9 mouse cellular contexts compared by ENCODE assay signal in genomic region chr17:66446196-66447006, GRCm38 (mm10). TPM values are rescaled to one million over a fixed set of nuclear protein-coding genes. Genes with fewer than 3 reads are reported as not detected.
DNase-seq lines count a peak whose midpoint lies in the region; ATAC-seq and TF ChIP-seq lines count a peak whose summit lies in the region.
"Had no signal": no experiment of that assay in that cellular context is flagged by ENCODE, and none has a peak within 500 bp of the region (broad histone marks: within the 10 kb centered on the region; RNA-seq: fewer than 3 reads in every experiment).

No protein-coding gene starts in this region.

- no peaks in the 10 kb centered on the region for H3K36me3 ChIP-seq in embryonic facial prominence, embryonic 13.5 days
- H3K36me3 ChIP-seq in limb, embryonic 12.5 days = no peaks in the 10 kb centered on the region
- no peaks in the 10 kb centered on the region for H3K36me3 ChIP-seq in stomach, embryonic 16.5 days (ENCODE audit: control insufficient read depth, insufficient read depth, low read length)
- H3K36me3 ChIP-seq in liver, embryonic 12.5 days = no peaks in the 10 kb centered on the region

- ATAC-seq in embryonic facial prominence, embryonic 13.5 days (ENCODE audit: insufficient number of reproducible peaks, insufficient read depth, low FRiP score, low TSS enrichment, low read depth) = no peak
- no peak for ATAC-seq in limb, embryonic 12.5 days (ENCODE audit: insufficient number of reproducible peaks, insufficient read depth, low FRiP score, low TSS enrichment, low read depth)
- ATAC-seq in stomach, embryonic 16.5 days (ENCODE audit: insufficient read depth, low FRiP score) = no peak
- no peak for ATAC-seq in liver, embryonic 12.5 days

- DNase-seq in lung, adult 2 months = peak; percentile 9
- DNase-seq in lung, postnatal 10 days = no peak
- no peak for DNase-seq in gastrocnemius, postnatal 36 days
- no peak for DNase-seq in urinary bladder, postnatal 14 days (ENCODE audit: low spot score)

- intact Hi-C loops in gastrocnemius, postnatal 36 days (cut with DNase I) = no loop called here

- peaks cover 43% of the 10 kb centered on the region for H3K27me3 ChIP-seq in embryonic facial prominence, embryonic 13.5 days
- H3K27me3 ChIP-seq in limb, embryonic 12.5 days = peaks cover 35% of the 10 kb centered on the region
- H3K27me3 ChIP-seq in stomach, embryonic 16.5 days (ENCODE audit: control insufficient read depth, insufficient read depth, low read length) = peaks cover 11% of the 10 kb centered on the region; the same call in 1 of the 2 replicates
- H3K27me3 ChIP-seq in liver, embryonic 12.5 days (replicated peaks) = peaks cover 78% of the 10 kb centered on the region

- TF ChIP-seq CTCF in lung, adult 2 months (IDR thresholded peaks at IDR 0.05; ENCODE audit: insufficient read depth, low read length) = no peak

- H3K4me1 ChIP-seq in lung, adult 2 months (ENCODE audit: control insufficient read depth, insufficient read depth, low read length) = peaks cover 4% of the 10 kb centered on the region; the same call in 1 of the 2 replicates
- peaks cover 30% of the 10 kb centered on the region for H3K4me1 ChIP-seq in embryonic facial prominence, embryonic 13.5 days
- H3K4me1 ChIP-seq in limb, embryonic 12.5 days (replicated peaks) = peaks cover 39% of the 10 kb centered on the region
- peaks cover 14% of the 10 kb centered on the region for H3K4me1 ChIP-seq in stomach, embryonic 16.5 days (ENCODE audit: control insufficient read depth, insufficient read depth, low read length)
- peaks cover 18% of the 10 kb centered on the region for H3K4me1 ChIP-seq in liver, embryonic 12.5 days

- no peaks in the 10 kb centered on the region for H3K9me3 ChIP-seq in embryonic facial prominence, embryonic 13.5 days
- H3K9me3 ChIP-seq in limb, embryonic 12.5 days = no peaks in the 10 kb centered on the region
- H3K9me3 ChIP-seq in stomach, embryonic 16.5 days (replicated peaks; ENCODE audit: control insufficient read depth, low read length) = no peaks in the 10 kb centered on the region
- H3K9me3 ChIP-seq in liver, embryonic 12.5 days (replicated peaks) = no peaks in the 10 kb centered on the region

- peak overlapping the region; percentile 34 for H3K4me3 ChIP-seq in lung, adult 2 months (replicated peaks; ENCODE audit: extremely low read depth, low read depth, low read length)
- H3K4me3 ChIP-seq in embryonic facial prominence, embryonic 13.5 days = peak overlapping the region; percentile 11; the same call in 1 of the 2 replicates
- peak overlapping the region; percentile 12; the same call in 1 of the 2 replicates for H3K4me3 ChIP-seq in limb, embryonic 12.5 days (replicated peaks)
- H3K4me3 ChIP-seq in stomach, embryonic 16.5 days (replicated peaks; ENCODE audit: low read length) = peak overlapping the region; percentile 77
- H3K4me3 ChIP-seq in liver, embryonic 12.5 days = no peak overlapping the region
- H3K4me3 ChIP-seq: megakaryocyte, embryonic 14.5 days had no signal

- H3K27ac ChIP-seq in embryonic facial prominence, embryonic 13.5 days = no peak overlapping the region
- no peak overlapping the region for H3K27ac ChIP-seq in limb, embryonic 12.5 days
- no peak overlapping the region for H3K27ac ChIP-seq in stomach, embryonic 16.5 days (ENCODE audit: low read length)
- no peak overlapping the region for H3K27ac ChIP-seq in liver, embryonic 12.5 days

- peak overlapping the region; percentile 88 for H3K4me2 ChIP-seq in embryonic facial prominence, embryonic 13.5 days
- H3K4me2 ChIP-seq in limb, embryonic 12.5 days = peak overlapping the region; percentile 94
- H3K4me2 ChIP-seq in stomach, embryonic 16.5 days (ENCODE audit: low read depth, low read length) = peak overlapping the region; percentile 97
- no peak overlapping the region for H3K4me2 ChIP-seq in liver, embryonic 12.5 days

- WGBS in lung, adult 2 months = 71% methylated on average over 7 of the region's 7 CpGs
- WGBS in embryonic facial prominence, embryonic 13.5 days = 44% methylated on average over 7 of the region's 7 CpGs
- WGBS in limb, embryonic 12.5 days = 44% methylated on average over 7 of the region's 7 CpGs
- 56% methylated on average over 7 of the region's 7 CpGs for WGBS in stomach, embryonic 16.5 days
- WGBS in liver, embryonic 12.5 days (ENCODE audit: insufficient replicate concordance) = 55% methylated on average over 7 of the region's 7 CpGs

- no peak for TF ChIP-seq POLR2A in lung, adult 2 months (IDR thresholded peaks at IDR 0.05; ENCODE audit: borderline replicate concordance, extremely low read depth, low read depth, low read length)

- H3K9ac ChIP-seq in embryonic facial prominence, embryonic 13.5 days = 0 out of 2 replicates have a peak overlapping the region, but pooled peaks have one; percentile 6
- no peak overlapping the region for H3K9ac ChIP-seq in limb, embryonic 12.5 days (replicated peaks)
- H3K9ac ChIP-seq in stomach, embryonic 16.5 days (ENCODE audit: low read length) = peak overlapping the region; percentile 43
- H3K9ac ChIP-seq in liver, embryonic 12.5 days = no peak overlapping the region

RNA-seq across cellular contexts. Expression of gene Mtcl1, which starts 3.1 kb away (rescaled TPM):
- 30.6 and 32.1 TPM in 2 replicates for polyA plus RNA-seq in lung, adult 2 months (2012; rRNA removed)
- 4.0 and 4.1 TPM in 2 replicates for polyA plus RNA-seq in embryonic facial prominence, embryonic 13.5 days (2015; fragmentation: Nextera tagmentation; extraction: Ambion mirVana)
- 4.8 and 5.3 TPM in 2 replicates for polyA plus RNA-seq in limb, embryonic 12.5 days (2016; fragmentation: Nextera tagmentation; extraction: Ambion mirVana)
- 4.1 and 6.1 TPM in 2 replicates for polyA plus RNA-seq in stomach, embryonic 16.5 days (2015; fragmentation: Nextera tagmentation; extraction: Ambion mirVana)
- total RNA-seq in gastrocnemius, postnatal 36 days (2021) = 1 to 10 TPM; 4.6 to 6.0 TPM
- 0.60 and 0.75 TPM in 2 replicates for polyA plus RNA-seq in liver, embryonic 12.5 days (2016; fragmentation: Nextera tagmentation; extraction: Ambion mirVana)

Comparison
In these comparisons a context has a peak if more than half of its experiments do, and no peak if none do; other contexts are left out.
1. H3K9ac ChIP-seq: peak in embryonic facial prominence, embryonic 13.5 days (single experiment) and stomach, embryonic 16.5 days (single experiment); none in limb, embryonic 12.5 days (single experiment) and liver, embryonic 12.5 days (single experiment).